Mouse (Mus musculus) hindbrain, postnatal 0 days (tissue): ENCODE results near the gene Cfap97d2. TPM values are rescaled to one million over a fixed set of nuclear protein-coding genes. Genes with fewer than 3 reads are reported as not detected.

ENCODE experiments used
- ATAC-seq: fragments of 200-750 bp; cut with Nextera tagmentation; 2 replicates; pipeline ENCODE4 v1.8.0; 2017; ENCODE audit warnings: mild to moderate bottlenecking, moderate TSS enrichment, moderate library complexity
- DNase-seq: peaks from one replicate; pipeline ENCODE4 v3.0.0-alpha.2; 2015; ENCODE audit warnings: low spot score
- H3K27ac ChIP-seq: fragments of 300-500 bp; sonication (generic); 2 replicates; pipeline ENCODE4 v1.5.1; 2014; ENCODE audit warnings: mild to moderate bottlenecking
- H3K27me3 ChIP-seq: fragments of 300-500 bp; sonication (generic); 2 replicates; pipeline ENCODE4 v1.6.1; 2014; ENCODE audit warnings: low read length, mixed read lengths; ENCODE audit not compliant: insufficient read depth
- H3K36me3 ChIP-seq: fragments of 300-500 bp; sonication (generic); 2 replicates; pipeline ENCODE4 v1.6.1; 2014; ENCODE audit warnings: low read length, mixed read lengths; ENCODE audit not compliant: insufficient read depth
- H3K4me1 ChIP-seq: fragments of 300-500 bp; sonication (generic); 2 replicates; pipeline ENCODE4 v1.6.1; 2014; ENCODE audit warnings: antibody characterized with exemption, low read length, mixed read lengths; ENCODE audit not compliant: insufficient read depth
- H3K4me2 ChIP-seq: fragments of 300-500 bp; sonication (generic); 2 replicates; pipeline ENCODE4 v1.6.1; 2014; ENCODE audit warnings: low read depth, mild to moderate bottlenecking, low read length, moderate library complexity, mixed read lengths
- H3K4me3 ChIP-seq: fragments of 300-500 bp; sonication (generic); 2 replicates; pipeline ENCODE4 v1.5.1; 2014; ENCODE audit warnings: low read length
- H3K9ac ChIP-seq: fragments of 300-500 bp; sonication (generic); replicated peaks from 2 replicates; pipeline ENCODE4 v1.6.1; 2014; ENCODE audit warnings: mild to moderate bottlenecking, low read length, moderate library complexity, mixed read lengths
- H3K9me3 ChIP-seq: fragments of 300-500 bp; sonication (generic); 2 replicates; pipeline ENCODE4 v1.6.1; 2016; ENCODE audit warnings: low read length, mixed read lengths
- CTCF ChIP-seq: IDR thresholded peaks from 2 replicates; pipeline ENCODE4 v1.5.1; 2016; ENCODE audit warnings: antibody characterized with exemption, control low read depth, low read depth
- WGBS: fragments of 180-500 bp; shearing (Covaris S2); extraction: QIAGEN DNeasy Blood & Tissue Kit; methylation state at CpG from one replicate; pipeline ENCODE4 v1.1.7; 2014; 5-methylcytosine and 5-hydroxymethylcytosine counted together
- polyA plus RNA-seq: library from polyadenylated mRNA; unstranded; fragments of >200 nt; fragmentation: Nextera tagmentation; extraction: Ambion mirVana; gene quantifications from 2 replicates; pipeline ENCODE4 v1.2.1, GENCODE M21; 2015
- total RNA-seq: library from RNA; depleted of rRNA; stranded (reverse); fragments of >200 nt; gene quantifications from 2 replicates; pipeline ENCODE4 v1.2.3, GENCODE M21; 2014

Gene Cfap97d2
- total and polyA plus RNA-seq, 2 experiments from 2014 or later, result 0.84 to 1.8 TPM

DNA sequence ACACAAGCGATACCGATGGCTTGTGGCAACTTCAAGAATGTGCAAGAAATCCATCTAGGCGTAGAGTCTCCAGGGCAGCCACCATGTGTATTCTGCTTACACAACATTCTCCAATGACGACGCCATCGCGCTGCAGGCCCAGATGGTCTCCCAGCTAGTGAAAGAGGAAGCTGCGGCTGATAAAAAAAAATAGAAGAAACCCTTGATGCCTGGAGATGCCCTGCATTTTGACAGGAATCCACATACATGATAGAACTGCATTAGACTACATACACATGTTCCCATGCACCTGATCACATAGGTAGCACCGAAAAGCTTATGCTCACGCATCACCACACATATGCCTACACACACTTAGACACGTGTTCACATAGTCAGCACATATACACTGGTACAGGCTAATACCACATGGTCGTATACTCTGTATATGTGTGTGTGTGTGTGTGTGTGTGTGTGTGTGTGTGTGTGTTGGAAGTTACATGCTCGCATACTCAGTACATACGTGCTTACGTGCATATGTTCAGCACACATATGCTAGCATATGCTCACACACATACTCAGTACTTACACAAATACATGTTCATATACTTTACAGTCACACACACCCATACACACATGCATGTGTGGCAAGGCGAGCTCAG lies 19.9 kb upstream of the Cfap97d2 start:
- no peaks in the 10 kb centered on the region for H3K9me3 ChIP-seq
- H3K36me3 ChIP-seq, result no peaks in the 10 kb centered on the region
- H3K4me2 ChIP-seq, result no peak overlapping the region
- no peaks in the 10 kb centered on the region for H3K4me1 ChIP-seq
- 80% methylated on average over 16 of the region's 16 CpGs for WGBS
- H3K27me3 ChIP-seq, result no peaks in the 10 kb centered on the region
- H3K27ac ChIP-seq, result no peak overlapping the region; the same call in 1 of the 2 replicates
- ATAC-seq, result peak; percentile 52
- H3K4me3 ChIP-seq, result no peak overlapping the region
- H3K9ac ChIP-seq, result no peak overlapping the region
- no peak for TF ChIP-seq CTCF
- DNase-seq, result peak; percentile 43

DNA sequence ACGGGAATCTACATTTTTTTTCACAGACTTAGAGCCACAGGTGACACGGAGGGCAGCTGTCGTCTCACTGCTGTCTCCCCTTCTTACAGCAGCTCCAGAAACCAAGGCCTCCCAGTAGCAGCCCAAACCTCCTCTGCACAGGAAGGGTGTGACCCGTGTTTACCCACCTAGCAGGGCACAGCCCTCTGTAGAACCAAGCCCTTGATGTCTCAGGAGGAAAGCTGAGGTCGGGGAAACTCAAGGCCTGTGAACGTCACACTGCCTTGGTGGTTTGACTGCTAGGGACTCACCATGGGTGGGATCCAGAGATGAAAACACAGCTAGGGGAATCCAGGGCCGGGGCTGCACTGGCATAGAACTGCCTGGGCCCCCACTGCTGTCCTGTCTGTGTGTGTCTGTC lies 19.3 kb upstream of the Cfap97d2 start:
- DNase-seq (no peak), ATAC-seq (no peak)
- 71% methylated on average over 7 of the region's 7 CpGs for WGBS
- no peak overlapping the region for H3K9ac ChIP-seq
- H3K27me3 ChIP-seq, result no peaks in the 10 kb centered on the region
- no peaks in the 10 kb centered on the region for H3K36me3 ChIP-seq
- no peak overlapping the region for H3K27ac ChIP-seq
- no peak overlapping the region for H3K4me3 ChIP-seq
- no peak for TF ChIP-seq CTCF
- no peak overlapping the region for H3K4me2 ChIP-seq
- H3K4me1 ChIP-seq, result no peaks in the 10 kb centered on the region
- no peaks in the 10 kb centered on the region for H3K9me3 ChIP-seq

DNA sequence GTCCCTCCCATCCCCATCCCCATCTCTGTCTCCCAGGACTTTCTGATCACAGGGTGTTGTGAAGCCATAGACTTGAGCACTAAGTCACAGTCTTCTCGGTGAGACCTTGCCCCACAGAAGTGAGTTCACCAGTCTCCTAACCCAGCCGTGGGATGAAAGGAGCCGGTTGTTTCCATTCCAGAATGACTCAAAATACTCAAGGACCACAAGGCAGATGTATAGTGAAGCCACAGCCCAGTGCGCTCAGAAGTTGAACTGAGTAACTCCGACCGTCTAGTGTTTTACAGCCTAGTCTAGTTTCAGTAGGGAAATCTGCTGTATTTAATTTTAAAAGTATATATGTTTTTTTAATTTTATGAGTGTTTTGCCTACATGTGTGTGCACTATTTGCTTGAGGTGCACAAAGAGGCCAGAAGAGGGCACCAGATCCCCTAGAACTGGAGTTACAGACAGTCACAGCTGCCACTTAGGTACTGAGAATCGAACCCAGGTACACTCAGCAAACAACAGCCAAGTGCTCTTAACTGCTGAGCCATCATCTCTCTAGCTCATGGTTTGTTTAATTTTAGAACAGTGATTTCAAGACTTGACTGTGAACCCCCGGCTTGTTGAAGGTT lies 18.5 kb upstream of the Cfap97d2 start:
- H3K27ac ChIP-seq, result no peak overlapping the region
- H3K9ac ChIP-seq, result no peak overlapping the region
- ATAC-seq (no peak), DNase-seq (no peak)
- no peak overlapping the region for H3K4me2 ChIP-seq
- TF ChIP-seq CTCF, result no peak
- H3K9me3 ChIP-seq, result no peaks in the 10 kb centered on the region
- no peaks in the 10 kb centered on the region for H3K27me3 ChIP-seq
- WGBS, result 93% methylated on average over 8 of the region's 8 CpGs
- H3K36me3 ChIP-seq, result no peaks in the 10 kb centered on the region
- no peaks in the 10 kb centered on the region for H3K4me1 ChIP-seq
- no peak overlapping the region for H3K4me3 ChIP-seq

- no peak overlapping the region for H3K4me3 ChIP-seq
- DNase-seq, result no peak
- H3K27me3 ChIP-seq, result no peaks in the 10 kb centered on the region
- 72% methylated on average over 4 of the region's 4 CpGs for WGBS
- no peak overlapping the region for H3K9ac ChIP-seq
- no peaks in the 10 kb centered on the region for H3K9me3 ChIP-seq
- no peak for ATAC-seq
- H3K4me2 ChIP-seq, result no peak overlapping the region
- no peaks in the 10 kb centered on the region for H3K36me3 ChIP-seq
- H3K27ac ChIP-seq, result no peak overlapping the region; the same call in 1 of the 2 replicates
- peak; percentile 19; the same call in 1 of the 2 replicates for TF ChIP-seq CTCF
- peaks cover 6% of the 10 kb centered on the region; the same call in 1 of the 2 replicates for H3K4me1 ChIP-seq
Measured at GRCm38 (mm10) chr8:13687941-13688340, 17.7 kb upstream of the Cfap97d2 start.

DNA sequence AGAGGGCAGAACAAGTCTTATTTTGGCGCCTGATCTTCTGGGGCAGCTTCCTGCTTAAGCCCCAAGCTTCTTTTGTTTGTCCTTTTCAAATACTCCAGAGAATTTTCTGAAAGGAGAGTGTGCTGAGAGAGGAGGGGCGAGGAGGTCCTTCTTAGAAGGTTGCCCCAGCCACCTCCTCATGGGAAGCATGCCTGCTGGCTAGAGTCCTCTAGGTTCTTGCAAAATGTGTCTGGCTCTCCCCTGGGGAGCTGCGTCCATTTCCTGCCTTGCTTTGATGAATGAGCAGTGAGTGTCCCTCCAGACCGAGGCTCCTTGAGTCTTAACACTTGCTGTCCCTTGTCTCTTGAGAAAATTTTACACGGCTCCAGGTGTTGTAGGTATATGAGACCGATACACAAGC lies 17.2 kb upstream of the Cfap97d2 start:
- ATAC-seq, result no peak
- Histone ChIP-seq H3K9ac (no peak overlapping the region), H3K4me2 (no peak overlapping the region), H3K36me3 (no peaks in the 10 kb centered on the region), H3K9me3 (no peaks in the 10 kb centered on the region), H3K27me3 (no peaks in the 10 kb centered on the region), H3K27ac (no peak overlapping the region; the same call in 1 of the 2 replicates), H3K4me1 (peaks cover 7% of the 10 kb centered on the region; the same call in 1 of the 2 replicates), H3K4me3 (no peak overlapping the region)
- no peak for DNase-seq
- TF ChIP-seq CTCF, result no peak
- WGBS, result 51% methylated on average over 6 of the region's 6 CpGs

DNA sequence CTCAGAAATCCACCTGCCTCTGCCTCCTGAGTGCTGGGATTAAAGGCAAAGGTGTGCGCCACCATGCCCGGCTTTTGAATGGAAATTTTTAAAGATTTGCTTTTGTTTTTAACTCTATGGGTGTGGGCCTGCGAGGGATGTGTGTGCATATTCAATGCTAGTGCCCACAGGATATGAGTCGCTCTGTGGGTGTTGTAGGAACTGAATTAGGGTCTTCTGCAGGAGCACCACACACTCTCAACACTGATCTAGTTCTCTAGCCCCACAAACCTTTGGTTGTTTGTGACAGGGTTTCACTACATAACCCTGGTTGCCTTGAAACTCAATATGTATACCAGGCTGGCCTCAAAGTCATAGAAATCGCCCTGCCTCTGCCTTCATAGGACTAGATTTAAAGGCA lies 16.4 kb upstream of the Cfap97d2 start:
- peaks cover 7% of the 10 kb centered on the region; the same call in 1 of the 2 replicates for H3K4me1 ChIP-seq
- H3K36me3 ChIP-seq, result no peaks in the 10 kb centered on the region
- H3K27me3 ChIP-seq, result no peaks in the 10 kb centered on the region
- H3K4me3 ChIP-seq, result no peak overlapping the region
- no peak overlapping the region for H3K9ac ChIP-seq
- ATAC-seq, result no peak
- WGBS, result 93% methylated on average over 5 of the region's 5 CpGs
- no peak for TF ChIP-seq CTCF
- no peak overlapping the region for H3K27ac ChIP-seq
- DNase-seq, result no peak
- no peaks in the 10 kb centered on the region for H3K9me3 ChIP-seq
- H3K4me2 ChIP-seq, result no peak overlapping the region
